Mouse (Mus musculus): ENCODE measurements around the gene Abcb1b. TPM values are rescaled to one million over a fixed set of nuclear protein-coding genes. Genes with fewer than 3 reads are reported as not detected.
"Not testable (repeated sequence)": the region's sequence is repeated elsewhere in the genome, so short reads cannot be mapped to it uniquely, and the experiment has no call there.

The Abcb1b gene
- polyA plus RNA-seq, 1 experiment: 0.27 TPM

DNA sequence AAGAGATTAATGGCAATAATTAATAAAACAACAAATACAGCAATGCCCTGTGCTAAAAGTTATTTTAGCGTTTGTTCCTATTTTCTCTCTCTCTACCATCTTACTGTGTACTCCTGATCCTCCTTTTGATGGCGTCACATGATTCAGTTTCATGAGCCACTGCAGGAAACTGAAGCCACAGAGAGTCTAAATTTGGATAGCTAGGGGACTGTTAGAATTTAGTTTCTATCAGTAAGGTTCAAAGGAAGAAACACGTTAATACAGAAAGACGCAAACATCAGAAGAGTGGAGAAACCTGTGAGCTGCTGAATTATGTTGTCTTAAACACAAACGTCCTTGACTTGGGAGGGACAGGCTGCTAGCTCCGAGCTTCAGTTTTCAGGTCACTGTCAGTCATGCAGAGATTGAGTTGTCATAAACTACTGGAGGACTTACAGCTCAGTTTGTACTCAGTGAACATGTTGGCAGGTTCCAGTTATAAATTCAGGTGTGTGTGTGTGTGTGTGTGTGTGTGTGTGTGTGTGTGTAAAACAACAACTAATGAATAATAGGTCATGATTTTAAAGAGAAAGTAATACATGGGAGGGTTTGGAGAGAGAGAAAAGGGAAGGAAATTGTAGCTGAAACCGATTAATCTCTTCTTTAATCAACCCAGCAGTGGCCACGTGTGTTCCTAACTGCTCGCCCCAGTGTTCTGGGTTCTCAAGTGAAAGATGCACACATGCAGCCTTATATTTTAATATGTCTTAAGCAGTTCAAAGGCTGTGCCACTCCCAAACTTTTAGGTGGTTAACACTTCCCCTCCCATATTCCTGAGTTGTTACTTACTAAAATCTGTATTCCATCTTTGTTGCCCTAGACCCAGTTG, 9.4 kb downstream of the Abcb1b start:
- Histone ChIP-seq H3K4me3 (ENCODE audit: low read depth, low read length) (no peak overlapping the region), H3K4me1 (ENCODE audit: control insufficient read depth, insufficient read depth, insufficient read length, low read length) (no peaks in the 10 kb centered on the region), H3K27me3 (ENCODE audit: control insufficient read depth, insufficient read depth, low read length) (no peaks in the 10 kb centered on the region), H3K36me3 (ENCODE audit: control insufficient read depth, insufficient read depth, low read length) (no peaks in the 10 kb centered on the region), H3K27ac (ENCODE audit: insufficient read depth, low read depth, low read length) (peak overlapping the region; percentile 53)
- WGBS: 67% methylated on average over 9 of the region's 9 CpGs
- no peak for TF ChIP-seq POLR2A (IDR thresholded peaks at IDR 0.05; ENCODE audit: low read depth, low read length)
- TF ChIP-seq CTCF (IDR thresholded peaks at IDR 0.05; ENCODE audit: extremely low read depth, insufficient read length, insufficient replicate concordance, low read depth, low read length): no peak

DNA sequence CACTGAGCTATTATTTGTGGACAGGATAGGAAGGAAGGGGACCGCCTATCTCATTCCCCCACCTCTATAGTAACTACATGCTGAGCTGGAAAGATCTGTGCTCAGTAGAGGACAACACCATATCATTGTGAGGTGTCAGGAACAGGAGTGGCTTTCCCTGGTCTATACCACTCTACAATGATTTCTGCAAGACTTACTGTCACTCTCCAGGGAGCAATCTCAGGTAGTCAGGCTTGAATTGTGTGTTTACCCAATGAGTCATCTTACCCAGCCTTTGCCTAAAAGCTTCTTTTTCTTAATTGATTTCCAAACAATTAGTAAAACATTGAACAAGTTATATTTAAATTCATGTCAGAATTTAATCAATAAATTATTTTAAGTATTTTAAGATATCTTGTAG, 15.9 kb downstream of the Abcb1b start:
- H3K4me1 ChIP-seq (ENCODE audit: control insufficient read depth, insufficient read depth, insufficient read length, low read length): no peaks in the 10 kb centered on the region
- H3K27me3 ChIP-seq (ENCODE audit: control insufficient read depth, insufficient read depth, low read length): no peaks in the 10 kb centered on the region
- H3K36me3 ChIP-seq (ENCODE audit: control insufficient read depth, insufficient read depth, low read length): no peaks in the 10 kb centered on the region
- TF ChIP-seq POLR2A (IDR thresholded peaks at IDR 0.05; ENCODE audit: low read depth, low read length): no peak
- TF ChIP-seq CTCF (IDR thresholded peaks at IDR 0.05; ENCODE audit: extremely low read depth, insufficient read length, insufficient replicate concordance, low read depth, low read length): no peak
- 67% methylated on average over 1 of the region's 1 CpGs for WGBS
- no peak overlapping the region for H3K27ac ChIP-seq (ENCODE audit: insufficient read depth, low read depth, low read length)
- no peak overlapping the region for H3K4me3 ChIP-seq (ENCODE audit: low read depth, low read length)

DNA sequence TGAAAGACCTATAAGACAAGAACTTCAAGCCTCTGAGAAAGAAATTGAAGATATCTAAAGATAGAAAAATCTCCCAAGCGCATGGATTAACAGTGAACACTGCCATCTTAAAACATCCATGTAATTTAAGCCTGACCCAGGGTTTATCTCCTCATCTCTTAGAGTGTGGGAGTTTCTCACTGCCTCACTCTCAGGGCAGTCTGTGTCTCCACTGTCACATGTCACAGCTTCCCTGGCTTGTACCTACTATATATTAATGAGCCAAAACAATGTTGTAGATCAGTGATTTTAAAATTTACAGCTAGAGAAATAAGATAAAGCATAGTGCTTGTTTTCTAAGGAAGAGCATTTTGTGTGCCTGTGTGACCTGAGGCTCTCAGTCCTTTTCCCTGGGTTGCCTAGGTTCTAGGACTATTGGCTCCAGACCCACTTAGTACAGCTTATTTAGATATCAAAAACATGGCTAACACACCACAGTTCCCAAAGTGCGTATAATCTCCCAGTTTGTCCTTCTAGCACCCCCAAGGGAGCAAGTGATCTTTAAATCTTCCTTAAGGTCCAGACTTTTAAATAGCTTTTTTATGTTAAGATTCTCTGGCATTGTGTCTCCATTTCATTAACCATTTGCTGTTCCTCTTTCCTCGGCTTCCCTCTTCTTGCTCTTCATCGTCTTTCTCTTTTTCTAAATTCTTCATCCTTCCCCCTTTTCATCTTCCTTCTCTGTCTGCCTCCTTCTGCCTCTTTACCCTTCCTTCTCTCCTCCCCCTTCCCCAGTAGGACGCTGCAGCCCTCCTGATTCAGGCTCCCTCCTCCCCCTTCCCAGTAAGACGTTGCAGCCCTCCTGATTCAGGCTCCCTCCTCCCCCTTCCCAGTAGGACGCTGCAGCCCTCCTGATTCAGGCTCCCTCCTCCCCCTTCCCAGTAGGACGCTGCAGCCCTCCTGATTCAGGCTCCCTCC, 22.0 kb downstream of the Abcb1b start:
- Histone ChIP-seq H3K27me3 (ENCODE audit: control insufficient read depth, insufficient read depth, low read length) (no peaks in the 10 kb centered on the region), H3K4me3 (ENCODE audit: low read depth, low read length) (no peak overlapping the region), H3K27ac (ENCODE audit: insufficient read depth, low read depth, low read length) (no peak overlapping the region), H3K4me1 (ENCODE audit: control insufficient read depth, insufficient read depth, insufficient read length, low read length) (no peaks in the 10 kb centered on the region), H3K36me3 (ENCODE audit: control insufficient read depth, insufficient read depth, low read length) (no peaks in the 10 kb centered on the region)
- TF ChIP-seq POLR2A (IDR thresholded peaks at IDR 0.05; ENCODE audit: low read depth, low read length) (no peak), CTCF (IDR thresholded peaks at IDR 0.05; ENCODE audit: extremely low read depth, insufficient read length, insufficient replicate concordance, low read depth, low read length) (no peak)
- WGBS: 29% methylated on average over 7 of the region's 8 CpGs

DNA sequence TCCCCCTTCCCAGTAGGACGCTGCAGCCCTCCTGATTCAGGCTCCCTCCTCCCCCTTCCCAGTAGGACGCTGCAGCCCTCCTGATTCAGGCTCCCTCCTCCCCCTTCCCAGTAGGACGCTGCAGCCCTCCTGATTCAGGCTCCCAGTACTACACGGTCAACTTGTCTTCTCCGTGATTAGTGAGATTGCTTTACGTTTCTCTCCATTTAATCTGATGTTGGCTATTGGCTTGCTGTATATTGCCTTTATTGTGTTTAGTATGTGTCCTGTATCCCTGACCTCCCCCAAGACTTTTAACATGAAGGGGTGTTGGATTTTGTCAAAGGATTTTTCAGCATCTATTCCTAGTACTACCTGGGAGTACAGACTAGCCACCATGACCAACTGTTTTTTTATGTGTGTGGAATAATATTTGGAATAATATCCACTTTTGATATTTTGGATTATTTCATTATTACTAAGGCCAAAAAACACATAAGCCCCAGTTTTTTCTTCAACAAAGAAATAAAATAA, 22.7 kb downstream of the Abcb1b start:
- H3K4me1 ChIP-seq (ENCODE audit: control insufficient read depth, insufficient read depth, insufficient read length, low read length); H3K27ac ChIP-seq (ENCODE audit: insufficient read depth, low read depth, low read length); H3K36me3 ChIP-seq (ENCODE audit: control insufficient read depth, insufficient read depth, low read length); H3K27me3 ChIP-seq (ENCODE audit: control insufficient read depth, insufficient read depth, low read length); H3K4me3 ChIP-seq (ENCODE audit: low read depth, low read length): not testable (repeated sequence)
- 6% methylated on average over 5 of the region's 6 CpGs for WGBS

DNA sequence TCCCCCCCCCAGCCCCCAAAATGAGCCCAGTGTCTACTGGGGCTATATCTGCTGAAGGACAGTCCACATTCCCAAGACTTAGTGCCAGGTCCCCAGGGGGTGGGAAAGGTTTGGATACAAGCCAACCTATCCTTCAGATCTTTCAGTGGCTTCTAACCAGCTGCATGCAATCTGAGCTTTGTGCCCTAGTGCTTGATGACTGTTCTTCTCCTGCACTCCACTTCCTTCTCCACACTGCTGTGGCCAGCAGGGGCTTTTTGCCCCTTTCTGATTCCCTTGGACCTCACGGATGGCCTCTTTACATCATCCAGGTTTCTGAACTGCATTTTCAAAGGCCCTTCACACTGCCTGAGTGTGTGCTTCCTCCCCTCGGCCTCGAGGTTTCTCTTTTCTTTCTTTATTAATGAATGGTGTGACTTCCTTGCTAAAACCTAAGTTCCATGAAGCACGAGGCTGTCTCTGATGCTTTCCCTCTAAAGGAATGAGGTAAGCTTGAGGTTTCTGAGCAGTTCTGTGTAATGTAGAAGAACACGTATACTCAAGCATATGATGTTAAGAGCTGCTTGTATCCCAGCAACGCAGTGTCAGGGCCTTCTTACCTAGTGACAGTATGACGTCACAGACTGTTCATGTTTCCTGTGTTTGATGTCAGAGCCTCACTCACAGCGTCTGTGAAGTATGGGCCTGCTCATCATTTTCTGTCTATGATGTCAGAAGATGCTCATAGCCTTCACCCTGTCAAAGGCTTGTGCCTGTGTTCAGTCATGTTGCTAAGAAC, 40.9 kb downstream of the Abcb1b start:
- Histone ChIP-seq H3K4me1 (ENCODE audit: control insufficient read depth, insufficient read depth, insufficient read length, low read length) (0 out of 2 replicates have a peak, but pooled peaks cover 1% of the 10 kb centered on the region), H3K4me3 (ENCODE audit: low read depth, low read length) (no peak overlapping the region), H3K27me3 (ENCODE audit: control insufficient read depth, insufficient read depth, low read length) (no peaks in the 10 kb centered on the region), H3K27ac (ENCODE audit: insufficient read depth, low read depth, low read length) (no peak overlapping the region), H3K36me3 (ENCODE audit: control insufficient read depth, insufficient read depth, low read length) (no peaks in the 10 kb centered on the region)
- TF ChIP-seq CTCF (IDR thresholded peaks at IDR 0.05; ENCODE audit: extremely low read depth, insufficient read length, insufficient replicate concordance, low read depth, low read length) (no peak), POLR2A (IDR thresholded peaks at IDR 0.05; ENCODE audit: low read depth, low read length) (no peak)
- 62% methylated on average over 8 of the region's 8 CpGs for WGBS

DNA sequence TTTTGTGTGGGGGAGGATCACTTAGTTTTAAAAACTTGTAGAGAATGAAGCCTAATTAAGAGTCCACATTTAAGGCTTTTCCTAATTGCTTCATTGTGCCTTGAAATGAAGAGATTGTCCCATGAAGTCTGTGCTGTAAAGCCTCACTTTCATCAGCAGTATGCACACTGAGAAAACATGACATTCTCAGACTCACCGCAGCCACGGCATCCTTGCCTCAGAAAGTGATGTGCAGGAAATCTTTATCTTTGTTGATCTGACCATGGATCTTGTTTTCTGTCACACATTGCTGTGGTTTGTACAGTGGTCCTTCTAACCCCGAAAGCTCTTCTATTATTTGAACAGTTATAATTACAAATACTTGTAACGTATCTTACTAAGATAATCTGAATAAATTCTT, 41.7 kb downstream of the Abcb1b start:
- Histone ChIP-seq H3K36me3 (ENCODE audit: control insufficient read depth, insufficient read depth, low read length) (no peaks in the 10 kb centered on the region), H3K27ac (ENCODE audit: insufficient read depth, low read depth, low read length) (no peak overlapping the region), H3K4me3 (ENCODE audit: low read depth, low read length) (no peak overlapping the region), H3K27me3 (ENCODE audit: control insufficient read depth, insufficient read depth, low read length) (no peaks in the 10 kb centered on the region), H3K4me1 (ENCODE audit: control insufficient read depth, insufficient read depth, insufficient read length, low read length) (0 out of 2 replicates have a peak, but pooled peaks cover 1% of the 10 kb centered on the region)
- 86% methylated on average over 4 of the region's 4 CpGs for WGBS
- TF ChIP-seq POLR2A (IDR thresholded peaks at IDR 0.05; ENCODE audit: low read depth, low read length) (no peak), CTCF (IDR thresholded peaks at IDR 0.05; ENCODE audit: extremely low read depth, insufficient read length, insufficient replicate concordance, low read depth, low read length) (no peak)

All from small intestine, adult 2 months (tissue).